Mouse (Mus musculus): ENCODE results near the gene Man1c1.

Man1c1 gene

DNA sequence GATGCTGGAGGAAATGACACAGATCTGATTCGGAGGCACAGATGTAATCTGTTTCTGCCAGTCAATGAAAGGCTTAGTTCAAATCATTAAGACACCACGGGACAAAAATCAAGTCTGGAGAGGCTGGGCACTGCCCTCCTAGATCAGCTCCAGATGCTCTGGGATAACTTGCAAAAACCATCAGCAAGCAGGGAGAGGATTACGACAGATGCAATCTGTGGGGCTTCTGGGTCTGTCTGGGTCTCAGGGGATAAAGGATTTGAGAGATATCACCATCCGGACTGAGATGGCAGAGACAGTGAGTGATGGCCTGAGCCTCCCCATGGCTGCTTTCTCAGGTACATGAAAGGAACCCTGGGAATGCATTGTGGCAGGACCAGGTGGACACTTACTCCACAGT, 99.6 kb downstream of the Man1c1 start:
- DNase-seq (ENCODE audit: low spot score in 2 of 2): no peak

GRCm38 (mm10) chr4:134603553-134603952, 100.5 kb downstream of the Man1c1 start:
- no peak for DNase-seq (ENCODE audit: low spot score in 2 of 2)

DNA sequence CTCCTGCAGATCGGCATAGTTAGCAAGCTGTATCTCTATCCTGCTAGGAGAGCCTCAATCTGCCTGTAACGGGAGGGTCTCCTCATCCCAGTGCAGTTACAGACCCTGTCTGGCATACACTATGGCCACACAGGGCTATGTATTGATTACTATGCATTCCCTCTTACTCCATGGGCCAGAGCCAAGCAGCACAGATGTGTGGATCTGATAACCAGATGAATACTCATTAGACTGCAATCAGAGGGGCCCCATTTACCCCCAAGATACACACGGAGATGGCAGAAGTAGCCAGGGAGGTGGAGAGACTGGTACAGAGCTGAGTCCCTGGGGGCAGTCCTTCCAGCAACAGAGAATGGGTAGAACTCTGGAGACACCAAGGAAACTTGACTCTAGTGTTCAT, 101.5 kb downstream of the Man1c1 start:
- DNase-seq (ENCODE audit: low spot score in 2 of 2): no peak

DNA sequence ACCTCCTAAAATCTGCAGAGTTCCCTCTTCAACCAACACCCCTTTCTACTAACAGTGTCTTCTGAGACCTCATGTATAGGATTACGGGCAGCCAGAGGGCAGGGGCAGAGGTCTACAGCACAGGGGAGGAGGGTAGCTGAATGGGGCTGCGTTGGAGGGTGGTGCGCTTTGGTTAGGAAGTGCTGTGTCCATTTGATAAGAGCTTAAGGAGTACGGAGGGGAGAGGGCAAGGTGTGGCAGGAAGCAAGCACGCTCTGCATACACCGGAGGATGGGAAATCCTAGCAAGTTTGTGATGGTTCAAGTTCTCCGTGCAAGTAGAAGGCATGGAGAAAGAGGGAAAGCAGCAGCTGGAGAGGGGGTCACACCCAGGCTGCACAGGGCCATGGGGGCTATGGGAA, 102.1 kb downstream of the Man1c1 start:
- DNase-seq (ENCODE audit: low spot score in 2 of 2): no peak

- no peak for DNase-seq (ENCODE audit: low spot score in 2 of 2)
Observed at GRCm38 (mm10) chr4:134601404-134601803, 102.7 kb downstream of the Man1c1 start.

- no peak for DNase-seq (ENCODE audit: low spot score in 2 of 2)
Observed at GRCm38 (mm10) chr4:134600777-134601176, 103.3 kb downstream of the Man1c1 start.

DNA sequence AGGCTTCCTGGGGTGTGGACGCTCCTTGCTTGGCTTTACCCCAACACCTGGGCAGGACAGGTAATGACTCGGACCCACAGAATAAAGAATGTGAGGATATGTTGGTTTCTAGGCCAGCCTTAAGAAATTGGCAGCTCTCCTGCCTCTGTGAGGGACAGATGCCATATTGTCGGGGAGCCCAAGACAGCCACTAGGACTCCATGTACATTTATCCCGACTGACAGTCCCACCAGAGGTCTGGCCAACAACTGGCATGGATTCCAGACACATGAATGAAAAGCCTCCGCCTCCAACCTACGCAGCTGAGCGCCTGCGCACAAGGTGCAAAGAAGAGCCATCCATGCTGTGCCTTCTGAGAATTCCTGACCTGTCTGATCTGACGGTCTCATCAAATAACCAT, 104.0 kb downstream of the Man1c1 start:
- DNase-seq (ENCODE audit: low spot score in 2 of 2): no peak

DNA sequence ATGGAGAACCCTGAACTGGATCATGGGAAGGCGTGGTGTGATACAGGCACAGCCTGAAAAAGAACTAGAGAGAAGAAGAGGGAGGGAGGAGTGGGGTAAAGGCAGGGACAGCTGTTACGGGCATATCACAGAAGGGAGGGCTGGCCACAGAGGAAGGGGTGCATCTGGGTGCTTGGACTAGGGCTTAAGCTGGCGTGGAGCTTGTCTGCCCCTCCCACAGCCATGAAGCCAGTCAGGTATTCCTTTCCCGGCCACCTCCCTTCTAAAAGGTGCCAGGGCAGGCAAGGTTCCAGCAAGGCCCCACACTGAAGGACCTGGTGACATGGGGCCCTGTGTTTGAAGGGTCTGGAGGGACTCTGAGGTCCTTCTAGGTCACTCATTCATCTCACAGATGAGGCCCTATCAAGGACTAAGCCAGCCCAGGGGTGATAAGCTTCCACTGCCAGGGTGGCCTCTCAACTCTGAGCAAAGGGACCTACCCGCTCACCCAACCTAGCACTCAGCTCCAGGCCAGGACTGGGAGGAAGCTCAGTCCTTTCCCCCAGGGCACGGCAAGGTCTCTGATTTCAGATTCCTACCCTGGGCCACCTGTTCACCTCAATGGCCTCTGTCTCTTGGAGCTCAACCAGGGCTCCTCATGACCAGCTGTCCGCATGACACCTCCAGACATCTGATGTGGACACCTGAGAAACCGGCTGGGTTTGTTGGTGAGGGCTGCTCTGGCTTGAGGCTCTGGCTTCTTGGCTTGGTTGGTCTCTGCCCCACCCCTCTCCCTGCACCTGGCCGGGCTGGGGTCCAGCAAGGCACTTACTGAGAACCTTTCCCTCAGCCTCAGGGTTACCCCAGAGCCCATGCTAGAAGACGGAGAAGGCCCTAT, 107.0 kb downstream of the Man1c1 start:
- DNase-seq (ENCODE audit: low spot score in 2 of 2): no peak

GRCm38 (mm10) chr4:134594731-134595439, 109.2 kb downstream of the Man1c1 start:
- DNase-seq (ENCODE audit: low spot score in 2 of 2): no peak

DNA sequence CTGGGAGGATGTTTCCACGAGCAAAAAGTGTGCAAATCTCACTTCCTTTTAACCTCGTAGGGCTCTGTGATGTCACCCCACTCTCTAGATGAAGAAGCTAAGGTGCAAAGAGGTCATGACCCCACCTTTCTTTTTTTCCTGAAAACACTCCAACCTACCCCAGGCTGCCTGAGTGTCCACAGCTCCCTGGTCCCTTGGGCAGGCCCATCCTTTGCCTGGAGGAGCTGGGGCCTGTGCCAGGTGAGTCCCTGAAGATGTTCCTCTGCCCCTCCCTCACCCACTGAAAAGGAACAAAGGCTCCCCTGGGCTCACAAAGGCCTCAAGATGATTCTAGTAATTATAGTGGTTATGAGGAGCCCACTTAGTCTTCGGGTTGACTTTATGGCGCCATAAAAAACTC, 111.6 kb downstream of the Man1c1 start:
- no peak for DNase-seq (ENCODE audit: low spot score in 2 of 2)

GRCm38 (mm10) chr4:134591506-134592061, 112.5 kb downstream of the Man1c1 start:
- no peak for DNase-seq (ENCODE audit: low spot score in 2 of 2)

- no peak for DNase-seq (ENCODE audit: low spot score in 2 of 2)
Observed at GRCm38 (mm10) chr4:134590227-134590926, 113.7 kb downstream of the Man1c1 start.

GRCm38 (mm10) chr4:134589786-134590185, 114.3 kb downstream of the Man1c1 start:
- DNase-seq (ENCODE audit: low spot score in 2 of 2): no peak

DNA sequence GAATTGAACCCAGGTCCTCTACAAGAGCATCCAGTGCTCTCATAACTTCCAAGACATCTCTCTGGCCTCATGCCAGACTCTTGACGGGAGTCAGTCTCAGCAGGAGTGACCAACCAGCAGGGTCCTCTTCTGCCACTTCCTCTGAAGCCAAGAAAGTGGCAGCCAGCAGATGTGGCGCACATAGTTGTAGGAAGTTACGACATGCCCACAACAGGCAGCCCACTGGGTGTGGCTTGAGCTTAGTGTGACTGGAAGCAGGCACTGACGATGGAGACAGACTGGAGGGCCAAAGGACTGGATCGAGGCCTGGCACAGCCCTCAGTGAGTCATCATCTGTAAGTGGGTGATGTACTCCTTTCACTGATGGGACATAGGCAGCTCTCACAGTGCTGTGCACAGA, 115.1 kb downstream of the Man1c1 start:
- no peak for DNase-seq (ENCODE audit: low spot score in 2 of 2)

GRCm38 (mm10) chr4:134588287-134588686, 115.8 kb downstream of the Man1c1 start:
- no peak for DNase-seq (ENCODE audit: low spot score in 2 of 2)

GRCm38 (mm10) chr4:134587636-134588197, 116.4 kb downstream of the Man1c1 start:
- no peak for DNase-seq (ENCODE audit: low spot score in 2 of 2)

- no peak for DNase-seq (ENCODE audit: low spot score in 2 of 2)
Observed at GRCm38 (mm10) chr4:134586631-134587030, 117.5 kb downstream of the Man1c1 start.

- no peak for DNase-seq (ENCODE audit: low spot score in 2 of 2)
Observed at GRCm38 (mm10) chr4:134586126-134586525, 118.0 kb downstream of the Man1c1 start.

DNA sequence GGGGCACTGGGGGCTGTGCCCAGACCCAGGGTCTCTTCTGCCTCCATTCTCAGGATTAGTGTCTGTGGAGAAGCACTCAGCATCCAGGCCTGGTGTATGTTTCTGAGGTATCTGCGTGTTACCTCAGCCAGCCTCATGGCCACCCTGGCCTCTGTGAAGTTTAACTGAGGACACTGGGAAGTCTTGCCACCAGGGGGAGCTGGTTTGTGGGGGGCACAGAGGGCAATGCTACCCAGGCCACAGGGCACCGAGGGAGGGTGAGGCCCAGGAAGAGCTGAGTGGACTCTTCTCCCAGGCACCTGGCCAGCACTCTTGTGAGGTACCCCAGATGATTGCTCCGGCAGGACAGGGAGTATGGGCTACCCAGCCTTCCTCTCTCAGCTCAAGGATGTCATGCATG, 120.6 kb downstream of the Man1c1 start:
- DNase-seq (ENCODE audit: low spot score in 2 of 2): no peak

GRCm38 (mm10) chr4:134581365-134581764, 122.7 kb downstream of the Man1c1 start:
- DNase-seq (ENCODE audit: low spot score in 2 of 2): no peak

GRCm38 (mm10) chr4:134580351-134581148, 123.5 kb downstream of the Man1c1 start:
- peak; percentile 44 to 49 for DNase-seq (ENCODE audit: low spot score in 2 of 2)

Measured in frontal cortex, postnatal 14 days (tissue).